Mouse (Mus musculus): ENCODE results near the gene Col8a2. TPM values are rescaled to one million over a fixed set of nuclear protein-coding genes. Genes with fewer than 3 reads are reported as not detected.

The Col8a2 gene
- polyA plus RNA-seq, 1 experiment from 2014 or later: 7.4 TPM

GRCm38 (mm10) chr4:126251655-126252254 lies 34.8 kb upstream of the Col8a2 start:
- Histone ChIP-seq H3K27ac (ENCODE audit: low read depth, low read length) (no peak overlapping the region), H3K36me3 (ENCODE audit: control insufficient read depth, insufficient read depth, low read length) (peaks cover 4% of the 10 kb centered on the region; the same call in 1 of the 2 replicates)
- no peak for ATAC-seq (ENCODE audit: insufficient read depth, low FRiP score, low TSS enrichment)

GRCm38 (mm10) chr4:126252411-126253237 lies 34.0 kb upstream of the Col8a2 start:
- H3K4me1 ChIP-seq (ENCODE audit: control insufficient read depth, insufficient read depth, low read length): peaks cover 53% of the 10 kb centered on the region
- H3K36me3 ChIP-seq (ENCODE audit: control insufficient read depth, insufficient read depth, low read length): peaks cover 4% of the 10 kb centered on the region; the same call in 1 of the 2 replicates
- no peaks in the 10 kb centered on the region for H3K9me3 ChIP-seq (ENCODE audit: control insufficient read depth, low read length)
- H3K4me3 ChIP-seq (ENCODE audit: low read depth, low read length): no peak overlapping the region
- ATAC-seq (ENCODE audit: insufficient read depth, low FRiP score, low TSS enrichment) (no peak), DNase-seq (ENCODE audit: low spot score) (no peak)
- no peak overlapping the region for H3K4me2 ChIP-seq (ENCODE audit: low read depth)
- WGBS: 75% methylated on average over 17 of the region's 17 CpGs
- H3K9ac ChIP-seq (ENCODE audit: low read length): no peak overlapping the region; the same call in 1 of the 2 replicates
- H3K27ac ChIP-seq (ENCODE audit: low read depth, low read length): no peak overlapping the region
- H3K27me3 ChIP-seq (ENCODE audit: control insufficient read depth, insufficient read depth, low read length): no peaks in the 10 kb centered on the region

More at GRCm38 (mm10) chr4:126251655-126252254, 34.8 kb upstream of the Col8a2 start:
- no peak for DNase-seq (ENCODE audit: low spot score)
- H3K27me3 ChIP-seq (ENCODE audit: control insufficient read depth, insufficient read depth, low read length): no peaks in the 10 kb centered on the region
- H3K4me3 ChIP-seq (ENCODE audit: low read depth, low read length): no peak overlapping the region
- H3K9me3 ChIP-seq (ENCODE audit: control insufficient read depth, low read length): no peaks in the 10 kb centered on the region
- H3K9ac ChIP-seq (ENCODE audit: low read length): no peak overlapping the region
- WGBS: 67% methylated on average over 11 of the region's 11 CpGs
- H3K4me2 ChIP-seq (ENCODE audit: low read depth): peak overlapping the region; percentile 16; the same call in 1 of the 2 replicates
- H3K4me1 ChIP-seq (ENCODE audit: control insufficient read depth, insufficient read depth, low read length): peaks cover 46% of the 10 kb centered on the region

- Histone ChIP-seq H3K4me3 (ENCODE audit: low read depth, low read length) (peak overlapping the region; percentile 98; the same call in 1 of the 2 replicates), H3K27me3 (ENCODE audit: control insufficient read depth, insufficient read depth, low read length) (no peaks in the 10 kb centered on the region), H3K4me2 (ENCODE audit: low read depth) (peak overlapping the region; percentile 96), H3K27ac (ENCODE audit: low read depth, low read length) (no peak overlapping the region), H3K9me3 (ENCODE audit: control insufficient read depth, low read length) (no peaks in the 10 kb centered on the region), H3K4me1 (ENCODE audit: control insufficient read depth, insufficient read depth, low read length) (peaks cover 55% of the 10 kb centered on the region), H3K36me3 (ENCODE audit: control insufficient read depth, insufficient read depth, low read length) (peaks cover 4% of the 10 kb centered on the region; the same call in 1 of the 2 replicates), H3K9ac (ENCODE audit: low read length) (no peak overlapping the region)
- WGBS: 75% methylated on average over 14 of the region's 14 CpGs
- no peak for DNase-seq (ENCODE audit: low spot score)
- ATAC-seq (ENCODE audit: insufficient read depth, low FRiP score, low TSS enrichment): no peak
These were observed 32.8 kb upstream of the Col8a2 start for GRCm38 (mm10) chr4:126253637-126254272.

DNA sequence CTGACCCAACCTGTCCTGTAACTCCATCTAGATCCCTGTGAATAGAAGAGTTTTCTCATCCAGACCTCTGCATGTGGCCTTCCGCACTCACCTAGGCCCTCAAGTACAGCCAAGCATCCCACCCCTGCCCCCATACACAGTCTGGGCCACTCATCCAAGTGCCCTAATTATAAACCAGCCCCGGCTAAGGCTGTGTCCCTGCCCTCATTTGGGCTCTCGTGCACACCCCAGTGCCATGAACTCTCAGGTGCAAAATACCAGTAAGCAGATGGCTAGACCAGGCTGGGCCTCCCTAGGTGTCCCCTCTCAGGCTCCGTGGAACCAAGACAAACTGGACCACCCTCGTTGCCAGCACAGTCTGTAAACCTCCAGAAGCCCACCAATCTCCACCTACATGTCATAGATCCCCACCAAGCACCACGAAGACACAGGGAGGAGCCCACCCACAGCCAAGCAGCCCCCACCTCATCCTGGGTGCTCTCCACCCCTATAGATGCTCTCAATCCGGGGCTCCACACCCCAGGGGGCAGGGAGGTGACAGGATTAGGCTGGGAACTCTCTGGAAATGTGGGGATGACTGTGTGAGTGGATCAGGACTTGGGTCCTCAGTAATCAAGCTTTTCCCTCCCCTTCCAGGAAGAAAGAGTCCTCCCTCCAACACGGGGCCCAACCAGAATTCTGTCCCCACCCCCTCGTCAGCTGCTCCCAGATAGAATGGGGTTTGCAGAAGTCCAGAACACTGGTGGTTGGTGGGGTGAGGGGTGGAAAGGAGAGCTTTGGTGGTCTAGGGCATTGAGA lies 32.1 kb upstream of the Col8a2 start:
- H3K9ac ChIP-seq (ENCODE audit: low read length): peak overlapping the region; percentile 97
- peaks cover 4% of the 10 kb centered on the region; the same call in 1 of the 2 replicates for H3K36me3 ChIP-seq (ENCODE audit: control insufficient read depth, insufficient read depth, low read length)
- H3K4me1 ChIP-seq (ENCODE audit: control insufficient read depth, insufficient read depth, low read length): peaks cover 61% of the 10 kb centered on the region
- no peaks in the 10 kb centered on the region for H3K9me3 ChIP-seq (ENCODE audit: control insufficient read depth, low read length)
- ATAC-seq (ENCODE audit: insufficient read depth, low FRiP score, low TSS enrichment) (no peak), DNase-seq (ENCODE audit: low spot score) (no peak)
- 21% methylated on average over 9 of the region's 9 CpGs for WGBS
- H3K4me3 ChIP-seq (ENCODE audit: low read depth, low read length): peak overlapping the region; percentile 98
- no peaks in the 10 kb centered on the region for H3K27me3 ChIP-seq (ENCODE audit: control insufficient read depth, insufficient read depth, low read length)
- H3K27ac ChIP-seq (ENCODE audit: low read depth, low read length): 0 out of 2 replicates have a peak overlapping the region, but pooled peaks have one; percentile 96
- H3K4me2 ChIP-seq (ENCODE audit: low read depth): peak overlapping the region; percentile 96

DNA sequence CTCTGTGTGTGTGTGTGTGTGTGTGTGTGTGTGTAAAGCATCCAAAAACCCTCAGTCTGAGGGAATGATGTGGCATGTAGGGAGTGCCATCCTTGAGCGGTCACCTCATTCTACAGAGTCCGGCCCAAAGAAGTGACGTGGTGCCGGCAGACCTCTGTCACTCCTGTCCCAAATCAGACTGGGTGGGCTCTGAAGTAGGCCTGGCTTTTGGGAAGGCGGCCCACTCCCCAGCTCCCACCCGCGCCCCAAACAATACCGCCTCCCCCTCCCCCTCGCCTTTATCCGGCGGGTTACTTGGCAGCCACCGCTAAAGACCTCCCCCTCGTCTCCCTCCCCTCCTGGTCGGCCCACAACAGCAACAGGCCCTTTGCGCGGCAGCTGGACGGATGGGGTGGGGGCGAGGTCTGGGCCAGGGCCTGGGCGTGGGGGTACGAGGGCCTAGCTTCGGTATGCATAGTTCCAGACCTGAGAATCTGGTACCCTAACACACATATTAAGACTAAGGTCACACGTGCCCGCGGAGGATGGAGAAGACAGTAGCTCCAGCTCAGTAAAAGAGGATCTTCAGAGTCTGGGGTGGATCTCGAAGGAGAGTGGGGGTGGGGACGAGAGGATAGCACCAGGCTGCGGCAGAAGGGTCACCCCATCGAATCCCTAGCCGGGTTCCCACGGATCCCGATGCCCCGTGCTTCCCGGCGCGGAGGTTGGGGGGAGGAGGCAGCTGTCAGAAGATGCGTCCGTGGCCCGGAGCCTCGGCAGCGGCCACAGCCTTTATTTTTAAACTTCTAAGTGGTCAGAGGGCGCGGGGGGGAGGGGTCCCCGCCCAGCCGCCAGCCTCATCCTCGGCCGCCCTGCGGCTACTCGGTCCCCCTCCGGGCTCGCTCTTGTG lies 31.2 kb upstream of the Col8a2 start:
- DNase-seq (ENCODE audit: low spot score) (peak; percentile 72), ATAC-seq (ENCODE audit: insufficient read depth, low FRiP score, low TSS enrichment) (peak; percentile 17; the same call in 1 of the 2 replicates)
- Histone ChIP-seq H3K9ac (ENCODE audit: low read length) (peak overlapping the region; percentile 97), H3K27ac (ENCODE audit: low read depth, low read length) (peak overlapping the region; percentile 96), H3K36me3 (ENCODE audit: control insufficient read depth, insufficient read depth, low read length) (peaks cover 4% of the 10 kb centered on the region; the same call in 1 of the 2 replicates), H3K27me3 (ENCODE audit: control insufficient read depth, insufficient read depth, low read length) (no peaks in the 10 kb centered on the region), H3K4me2 (ENCODE audit: low read depth) (peak overlapping the region; percentile 96), H3K4me3 (ENCODE audit: low read depth, low read length) (peak overlapping the region; percentile 98), H3K4me1 (ENCODE audit: control insufficient read depth, insufficient read depth, low read length) (peaks cover 64% of the 10 kb centered on the region), H3K9me3 (ENCODE audit: control insufficient read depth, low read length) (no peaks in the 10 kb centered on the region)
- WGBS: 0% methylated on average over 46 of the region's 50 CpGs

GRCm38 (mm10) chr4:126256131-126256791 lies 30.3 kb upstream of the Col8a2 start, which contains the start of gene Map7d1:
Gene Map7d1, minus strand, starts transcription at chr4:126256343.
- peak; percentile 88 for DNase-seq (ENCODE audit: low spot score)
- H3K9me3 ChIP-seq (ENCODE audit: control insufficient read depth, low read length): no peaks in the 10 kb centered on the region
- whole genome bisulfite sequencing: under 1% methylated on average over 54 of the region's 59 CpGs

More at GRCm38 (mm10) chr4:126256131-126256791, 30.3 kb upstream of the Col8a2 start, which contains the start of gene Map7d1:
- Histone ChIP-seq H3K9ac (ENCODE audit: low read length) (peak within 1 kb of the TSS; percentile 97), H3K4me3 (ENCODE audit: low read depth, low read length) (peak within 1 kb of the TSS; percentile 98), H3K36me3 (ENCODE audit: control insufficient read depth, insufficient read depth, low read length) (0 out of 2 replicates have a peak, but pooled peaks cover 2% of the 10 kb centered on the region), H3K4me2 (ENCODE audit: low read depth) (peak within 1 kb of the TSS; percentile 96), H3K27me3 (ENCODE audit: control insufficient read depth, insufficient read depth, low read length) (no peaks in the 10 kb centered on the region), H3K4me1 (ENCODE audit: control insufficient read depth, insufficient read depth, low read length) (peaks cover 67% of the 10 kb centered on the region), H3K27ac (ENCODE audit: low read depth, low read length) (peak within 1 kb of the TSS; percentile 96)
- peak; percentile 84 for ATAC-seq (ENCODE audit: insufficient read depth, low FRiP score, low TSS enrichment)
